Mouse (Mus musculus): ENCODE measurements around the gene Dbn1.

DNA sequence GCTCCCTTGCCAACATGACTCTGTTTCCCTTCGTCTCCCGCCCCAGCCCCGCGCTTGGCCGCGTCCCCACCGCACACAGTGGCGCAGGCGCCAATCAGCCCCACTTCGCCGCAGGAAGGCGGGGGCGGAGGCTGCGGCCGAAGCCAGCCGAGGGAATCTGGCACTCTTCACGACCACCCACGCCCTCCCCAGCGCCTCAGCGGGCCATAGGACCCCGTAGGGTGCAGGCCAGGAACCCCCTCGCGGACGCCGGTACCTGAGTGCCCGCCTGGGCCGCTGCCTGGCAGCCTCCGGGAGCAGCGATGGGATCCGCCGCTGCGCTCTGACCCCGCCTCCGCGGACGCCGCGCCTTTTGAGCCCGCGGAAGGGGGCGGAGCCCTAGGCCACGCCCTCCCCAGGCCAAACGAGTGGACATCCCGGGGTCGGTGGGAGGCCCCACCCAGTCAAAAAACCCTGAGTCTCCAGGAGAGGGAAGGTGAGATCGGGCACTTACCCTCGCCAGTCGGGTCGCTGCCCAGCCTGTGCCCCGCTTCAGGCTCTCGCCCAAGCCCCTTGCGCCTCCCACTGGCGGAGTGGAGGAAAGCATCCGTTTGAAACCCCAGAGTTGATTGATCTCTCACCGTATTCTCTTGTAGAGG, 25.3 kb upstream of the Dbn1 start, which contains the start of gene Pdlim7:
- TF ChIP-seq EP300 (IDR thresholded peaks at IDR 0.05) = no peak
- peak; percentile 92 for TF ChIP-seq CTCF (IDR thresholded peaks at IDR 0.05)
